In genomic region chr9:21955225-21955569, GRCm38 (mm10) we compare ENCODE assay signal across 8 mouse cellular contexts. TPM values are rescaled to one million over a fixed set of nuclear protein-coding genes. Genes with fewer than 3 reads are reported as not detected.
A peak's percentile ranks its signal among the peaks of the same experiment; 100 is the strongest.
DNase-seq lines count a peak whose midpoint lies in the region; ATAC-seq and TF ChIP-seq lines count a peak whose summit lies in the region.

No protein-coding gene starts in this region.

- dilution Hi-C loops in CH12.LX (cut with MboI; ENCODE audit: extremely low pct_ligation_motif_present, extremely low pct_unique_long_range_greater_than_20kb, low sequenced_read_pairs), result no loop called here

- intact Hi-C loops in gastrocnemius, postnatal 14 days (cut with DNase I; ENCODE audit: low total_unique reads), result no loop called here

- H3K4me2 ChIP-seq in CH12.LX (ENCODE audit: insufficient read depth, low read depth, poor library complexity, severe bottlenecking), result peak overlapping the region; percentile 80
- peak overlapping the region; percentile 69 for H3K4me2 ChIP-seq in forebrain, embryonic 13.5 days
- H3K4me2 ChIP-seq in liver, embryonic 13.5 days, result peak overlapping the region; percentile 76

- peak overlapping the region; percentile 59 to 79 (median 77) for H3K4me3 ChIP-seq in CH12.LX (replicated peaks in 1 of 3; ENCODE audit: low read depth in 2 of 3, low read length in 2 of 3, poor library complexity in 1 of 3)
- H3K4me3 ChIP-seq in forebrain, embryonic 13.5 days, result peak overlapping the region; percentile 67
- H3K4me3 ChIP-seq in liver, embryonic 13.5 days (replicated peaks), result peak overlapping the region; percentile 73

- peaks cover 2 to 10% of the 10 kb centered on the region in 2 experiments; a peak in 3 of 4 replicates for H3K4me1 ChIP-seq in CH12.LX (ENCODE audit: control insufficient read depth in 1 of 2, insufficient read depth in 2 of 2)
- peaks cover 26% of the 10 kb centered on the region for H3K4me1 ChIP-seq in forebrain, embryonic 13.5 days
- H3K4me1 ChIP-seq in liver, embryonic 13.5 days (replicated peaks), result peaks cover 46% of the 10 kb centered on the region

- peaks cover 3% of the 10 kb centered on the region in 2 experiments for H3K36me3 ChIP-seq in CH12.LX (replicated peaks in 1 of 2; ENCODE audit: control insufficient read depth in 1 of 2, insufficient read depth in 1 of 2, low read length in 1 of 2)
- no peaks in the 10 kb centered on the region for H3K36me3 ChIP-seq in forebrain, embryonic 13.5 days (ENCODE audit: poor library complexity, severe bottlenecking)
- peaks cover 31% of the 10 kb centered on the region for H3K36me3 ChIP-seq in liver, embryonic 13.5 days

- 3% methylated on average over 18 of the region's 18 CpGs for WGBS in forebrain, embryonic 13.5 days
- 1% methylated on average over 18 of the region's 18 CpGs for WGBS in liver, embryonic 13.5 days (ENCODE audit: insufficient replicate concordance)

- 0 out of 2 replicates have a peak, but pooled peaks cover 3% of the 10 kb centered on the region for H3K79me2 ChIP-seq in CH12.LX (replicated peaks; ENCODE audit: control insufficient read depth, extremely low read depth, insufficient read depth, poor library complexity, severe bottlenecking)

- peak; percentile 31 for DNase-seq in gastrocnemius, postnatal 10 days
- DNase-seq in gastrocnemius, postnatal 14 days, result no peak
- DNase-seq in CH12.LX (ENCODE audit: extremely low read depth), result no peak
- no peak for DNase-seq in liver, embryonic 13.5 days
- no peak for DNase-seq in adrenal gland, adult 2 months
- no peak for DNase-seq in B cell, adult 2 months
- DNase-seq in adrenal gland, postnatal 10 days, result no peak

- in situ Hi-C loops in CH12.LX (cut with MboI; ENCODE audit: low pct_ligation_motif_present, low pct_unique_long_range_greater_than_20kb, low sequenced_read_pairs), result no loop called here

- H3K9ac ChIP-seq in CH12.LX (ENCODE audit: insufficient read depth, low read depth), result peak overlapping the region; percentile 64; the same call in 1 of the 2 replicates
- peak overlapping the region; percentile 79 for H3K9ac ChIP-seq in forebrain, embryonic 13.5 days
- H3K9ac ChIP-seq in liver, embryonic 13.5 days, result peak overlapping the region; percentile 76

- H3K27me3 ChIP-seq in CH12.LX (replicated peaks), result peaks cover 2% of the 10 kb centered on the region
- peaks cover 15% of the 10 kb centered on the region for H3K27me3 ChIP-seq in forebrain, embryonic 13.5 days
- no peaks in the 10 kb centered on the region for H3K27me3 ChIP-seq in liver, embryonic 13.5 days

- peak; percentile 56 for ATAC-seq in forebrain, embryonic 13.5 days
- peak; percentile 66 for ATAC-seq in liver, embryonic 13.5 days (ENCODE audit: low read depth)

- TF ChIP-seq RAD21 in CH12.LX (IDR thresholded peaks at IDR 0.05; ENCODE audit: low read depth, low read length), result peak; percentile 16

- TF ChIP-seq POLR2A in CH12.LX (IDR thresholded peaks at IDR 0.05; ENCODE audit: low read depth, low read length), result peak; percentile 78; the same call in 1 of the 2 replicates

- no peak for TF ChIP-seq EP300 in CH12.LX (IDR thresholded peaks at IDR 0.05; ENCODE audit: low read length)

- peak in 1 of 2 experiments; percentile 55; a peak in 2 of 4 replicates for TF ChIP-seq CTCF in CH12.LX (conservative IDR thresholded peaks at IDR 0.05 in 1 of 2, IDR thresholded peaks at IDR 0.05 in 1 of 2; ENCODE audit: low read depth in 2 of 2, low read length in 2 of 2)

- peaks cover 3% of the 10 kb centered on the region for H3K9me3 ChIP-seq in CH12.LX (replicated peaks; ENCODE audit: low read length)
- H3K9me3 ChIP-seq in forebrain, embryonic 13.5 days (replicated peaks), result no peaks in the 10 kb centered on the region; the same call in 1 of the 2 replicates
- H3K9me3 ChIP-seq in liver, embryonic 13.5 days (replicated peaks), result no peaks in the 10 kb centered on the region

- peak overlapping the region; percentile 63 for H3K27ac ChIP-seq in CH12.LX (ENCODE audit: insufficient read depth, low read depth)
- H3K27ac ChIP-seq in forebrain, embryonic 13.5 days, result peak overlapping the region; percentile 95
- peak overlapping the region; percentile 79 for H3K27ac ChIP-seq in liver, embryonic 13.5 days

TF ChIP-seq in CH12.LX, 34 proteins besides CTCF, POLR2A, EP300 and RAD21 (continues in another document):
- TF ChIP-seq MAX (IDR thresholded peaks at IDR 0.05; ENCODE audit: low read length) (peak; percentile 92), MYC (IDR thresholded peaks at IDR 0.05; ENCODE audit: low read depth, low read length) (peak; percentile 97), SIN3A (IDR thresholded peaks at IDR 0.05; ENCODE audit: low read length) (no peak), ZC3H11A (IDR thresholded peaks at IDR 0.05; ENCODE audit: low read depth, low read length) (no peak), USF1 (IDR thresholded peaks at IDR 0.05; ENCODE audit: low read depth, low read length) (peak; percentile 38), NELFE (IDR thresholded peaks at IDR 0.05; ENCODE audit: low read depth, low read length) (peak; percentile 70; the same call in 1 of the 2 replicates), PAX5 (IDR thresholded peaks at IDR 0.05; ENCODE audit: low read length) (no peak), BHLHE40 (IDR thresholded peaks at IDR 0.05; ENCODE audit: low read depth, low read length) (peak; percentile 51), MXI1 (IDR thresholded peaks at IDR 0.05; ENCODE audit: low read depth, low read length) (peak; percentile 90), E2F4 (IDR thresholded peaks at IDR 0.05; ENCODE audit: insufficient replicate concordance, low read depth, low read length) (no peak), ZKSCAN1 (IDR thresholded peaks at IDR 0.05; ENCODE audit: borderline replicate concordance, low read depth, low read length) (no peak), CHD2 (IDR thresholded peaks at IDR 0.05; ENCODE audit: low read length) (no peak), MAFK (IDR thresholded peaks at IDR 0.05; ENCODE audit: insufficient replicate concordance, low read length) (no peak), ETS1 (conservative IDR thresholded peaks at IDR 0.05; ENCODE audit: low read depth, low read length) (no peak), SMC3 (IDR thresholded peaks at IDR 0.05; ENCODE audit: low read depth, low read length) (peak; percentile 44)

RNA-seq across cellular contexts. Expression of gene Swsap1, which starts 0.4 kb away (rescaled TPM):
- 1 to 10 TPM; 3.1 to 3.6 TPM for total RNA-seq in gastrocnemius, postnatal 10 days (2021)
- 1 to 10 TPM; 2.7 to 3.6 TPM for total RNA-seq in gastrocnemius, postnatal 14 days (2021)
- total RNA-seq in CH12.LX (2012; rRNA removed) (4.0 and 4.4 TPM in 2 replicates), CH12.LX (2014; rRNA removed) (4.1 and 4.4 TPM in 2 replicates)
- 2.9 and 3.1 TPM in 2 replicates for polyA plus RNA-seq in CH12.LX (2012; ENCODE audit: insufficient read length, low read depth)
- polyA plus RNA-seq in forebrain, embryonic 13.5 days (2015; fragmentation: Nextera tagmentation; extraction: Ambion mirVana), result 8.6 and 12.1 TPM in 2 replicates
- 2.1 and 2.6 TPM in 2 replicates for polyA plus RNA-seq in liver, embryonic 13.5 days (2015; fragmentation: Nextera tagmentation; extraction: Ambion mirVana)
- 10 to 100 TPM; 14.2 to 18.6 TPM for total RNA-seq in adrenal gland, adult 2 months (2021)
- 12.4 and 20.2 TPM in 2 replicates for polyA plus RNA-seq in adrenal gland, adult 2 months (2012; rRNA removed)
- 10 to 100 TPM; 11.9 to 15.1 TPM for total RNA-seq in adrenal gland, postnatal 10 days (2021)

RNA-seq across cellular contexts. Expression of gene Epor, which starts 8.1 kb away (rescaled TPM):
- total RNA-seq in gastrocnemius, postnatal 10 days (2021), result 1 to 10 TPM; 3.8 to 5.5 TPM
- total RNA-seq in gastrocnemius, postnatal 14 days (2021), result 1 to 10 TPM; 1.3 to 2.2 TPM
- total RNA-seq in CH12.LX (2012; rRNA removed), result 0.80 and 2.0 TPM in 2 replicates
- total RNA-seq in CH12.LX (2014; rRNA removed), result not detected in 2 replicates
- polyA plus RNA-seq in CH12.LX (2012; ENCODE audit: insufficient read length, low read depth), result 0.18 and 0.20 TPM in 2 replicates
- 0.99 and 1.9 TPM in 2 replicates for polyA plus RNA-seq in forebrain, embryonic 13.5 days (2015; fragmentation: Nextera tagmentation; extraction: Ambion mirVana)
- polyA plus RNA-seq in liver, embryonic 13.5 days (2015; fragmentation: Nextera tagmentation; extraction: Ambion mirVana), result 143 and 144 TPM in 2 replicates
- total RNA-seq in adrenal gland, adult 2 months (2021), result 1 to 10 TPM; 1.5 to 2.7 TPM
- polyA plus RNA-seq in adrenal gland, adult 2 months (2012; rRNA removed), result 3.7 and 6.0 TPM in 2 replicates
- 1 to 10 TPM; 7.0 to 9.1 TPM for total RNA-seq in adrenal gland, postnatal 10 days (2021)

RNA-seq across cellular contexts. Expression of gene Plppr2, which starts 18.4 kb away (rescaled TPM):
- total RNA-seq in gastrocnemius, postnatal 10 days (2021), result 1 to 10 TPM; 2.3 to 3.3 TPM
- total RNA-seq in gastrocnemius, postnatal 14 days (2021), result 1 to 10 TPM; 1.4 TPM
- total RNA-seq in CH12.LX (2012; rRNA removed) (not detected in 2 replicates), CH12.LX (2014; rRNA removed) (not detected in 2 replicates)
- not detected in 2 replicates for polyA plus RNA-seq in CH12.LX (2012; ENCODE audit: insufficient read length, low read depth)
- polyA plus RNA-seq in forebrain, embryonic 13.5 days (2015; fragmentation: Nextera tagmentation; extraction: Ambion mirVana), result 37.8 and 44.1 TPM in 2 replicates
- 0.99 and 1.4 TPM in 2 replicates for polyA plus RNA-seq in liver, embryonic 13.5 days (2015; fragmentation: Nextera tagmentation; extraction: Ambion mirVana)
- total RNA-seq in adrenal gland, adult 2 months (2021), result 10 to 100 TPM; 21.7 to 31.7 TPM
- polyA plus RNA-seq in adrenal gland, adult 2 months (2012; rRNA removed), result 120 and 147 TPM in 2 replicates
- total RNA-seq in adrenal gland, postnatal 10 days (2021), result 10 to 100 TPM; 21.9 to 22.3 TPM

RNA-seq across cellular contexts. Expression of gene Tmem205, which starts 27.8 kb away (rescaled TPM):
- total RNA-seq in gastrocnemius, postnatal 10 days (2021), result 10 to 100 TPM; 13.0 to 16.9 TPM
- total RNA-seq in gastrocnemius, postnatal 14 days (2021), result 10 to 100 TPM; 13.7 to 14.2 TPM
- total RNA-seq in CH12.LX (2012; rRNA removed) (2.4 and 2.9 TPM in 2 replicates), CH12.LX (2014; rRNA removed) (2.4 and 2.9 TPM in 2 replicates)
- 0.87 and 1.6 TPM in 2 replicates for polyA plus RNA-seq in CH12.LX (2012; ENCODE audit: insufficient read length, low read depth)
- 42.2 and 42.3 TPM in 2 replicates for polyA plus RNA-seq in forebrain, embryonic 13.5 days (2015; fragmentation: Nextera tagmentation; extraction: Ambion mirVana)
- 49.5 and 57.2 TPM in 2 replicates for polyA plus RNA-seq in liver, embryonic 13.5 days (2015; fragmentation: Nextera tagmentation; extraction: Ambion mirVana)
- 100 to 1,000 TPM; 381 to 452 TPM for total RNA-seq in adrenal gland, adult 2 months (2021)
- 1,222 and 1,525 TPM in 2 replicates for polyA plus RNA-seq in adrenal gland, adult 2 months (2012; rRNA removed)
- 100 to 1,000 TPM; 182 to 187 TPM for total RNA-seq in adrenal gland, postnatal 10 days (2021)

RNA-seq across cellular contexts. Expression of gene Ccdc159, which starts 27.9 kb away (rescaled TPM):
- under 1 TPM; 0.45 to 0.97 TPM for total RNA-seq in gastrocnemius, postnatal 10 days (2021)
- total RNA-seq in gastrocnemius, postnatal 14 days (2021), result under 1 TPM; 0.33 TPM
- total RNA-seq in CH12.LX (2012; rRNA removed), result not detected in 2 replicates
- total RNA-seq in CH12.LX (2014; rRNA removed), result not detected in 2 replicates
- polyA plus RNA-seq in CH12.LX (2012; ENCODE audit: insufficient read length, low read depth), result not detected in 2 replicates
- 5.0 and 6.6 TPM in 2 replicates for polyA plus RNA-seq in forebrain, embryonic 13.5 days (2015; fragmentation: Nextera tagmentation; extraction: Ambion mirVana)
- polyA plus RNA-seq in liver, embryonic 13.5 days (2015; fragmentation: Nextera tagmentation; extraction: Ambion mirVana), result 1.0 and 1.2 TPM in 2 replicates
- 10 to 100 TPM in 1 of 2 experiments, 1 to 10 TPM in 1; 9.4 to 10.5 TPM for total RNA-seq in adrenal gland, adult 2 months (2021)
- 17.3 and 24.5 TPM in 2 replicates for polyA plus RNA-seq in adrenal gland, adult 2 months (2012; rRNA removed)
- total RNA-seq in adrenal gland, postnatal 10 days (2021), result 1 to 10 TPM; 5.6 to 8.8 TPM

Comparison
In these comparisons a context has a peak if more than half of its experiments do, and no peak if none do; other contexts are left out.
1. RNA of gene Plppr2, which starts 18.4 kb away (total RNA-seq): 21.7 to 31.7 TPM in adrenal gland, adult 2 months and 21.9 to 22.3 TPM in adrenal gland, postnatal 10 days; 2.3 to 3.3 TPM in gastrocnemius, postnatal 10 days, 1.4 TPM in gastrocnemius, postnatal 14 days and not detected in CH12.LX; every median in the first group is over 4 times any median in the second.
2. Peak in every context shown above with its lines, with median percentiles within 50 percentile points of each other: H3K27ac ChIP-seq, H3K4me2 ChIP-seq, H3K4me3 ChIP-seq and H3K9ac ChIP-seq.